Mouse (Mus musculus): ENCODE results near the gene Nap1l3.

Gene Nap1l3

DNA sequence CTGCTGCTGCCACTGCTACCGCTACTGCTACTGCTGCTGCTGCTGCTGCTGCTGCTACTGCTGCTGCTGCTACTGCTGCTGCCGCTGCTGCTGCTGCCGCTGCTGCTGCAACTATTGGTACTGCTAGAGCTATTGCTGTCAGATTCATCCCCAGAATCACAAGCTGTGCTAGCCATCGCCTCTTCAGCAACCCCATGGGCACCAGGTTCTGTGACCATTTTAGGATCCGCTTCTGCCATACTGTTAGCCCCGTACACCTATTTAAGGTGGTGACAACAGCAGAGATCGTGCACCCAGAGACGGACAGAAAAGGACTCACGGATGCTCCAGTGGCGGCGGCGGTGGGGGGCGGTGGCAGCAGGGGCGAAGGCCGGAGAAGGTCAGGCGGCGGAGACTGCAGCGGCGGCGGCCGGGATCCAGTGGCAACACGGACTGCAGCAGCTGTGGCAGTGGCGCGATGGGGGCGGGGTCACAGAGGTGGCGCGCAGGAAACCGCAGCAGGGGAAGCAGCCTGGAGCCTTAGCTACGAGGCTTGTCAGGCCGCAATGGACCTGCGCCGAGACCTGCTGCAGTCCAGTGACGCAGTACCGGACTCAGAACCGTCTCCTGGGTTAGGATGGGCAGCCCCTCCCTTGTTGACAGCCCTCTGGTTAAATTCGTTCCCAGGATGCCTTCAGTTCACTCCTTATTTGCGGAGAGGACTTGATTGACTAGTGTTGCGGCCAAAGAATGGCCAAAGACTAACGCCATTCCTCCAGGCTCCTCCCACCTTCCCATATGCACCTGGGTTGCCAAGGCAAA, at the start of gene Nap1l3:
TSS of gene Nap1l3 (minus strand) at position 621 of the 801 bp plus-strand sequence.
- peak; percentile 60 for DNase-seq (ENCODE audit: low spot score)

DNA sequence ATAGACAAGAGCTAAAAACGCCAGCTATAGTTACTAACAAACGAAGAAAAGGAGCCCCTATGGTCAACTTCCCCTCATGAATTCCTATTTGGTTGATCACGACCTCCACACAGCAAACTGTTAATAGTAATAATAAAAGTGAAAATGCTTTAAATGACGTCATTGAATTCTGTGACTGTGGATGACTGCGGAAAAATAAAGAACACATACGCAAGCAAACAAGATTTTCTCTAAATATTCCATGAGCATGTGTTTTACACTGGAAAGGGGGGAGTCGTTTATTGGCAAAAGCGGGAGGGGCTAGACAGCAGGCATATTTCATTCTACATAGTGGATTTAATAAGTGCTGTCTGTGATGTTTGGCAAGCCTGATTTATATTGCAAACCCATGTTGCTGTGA, 451 bp upstream of the Nap1l3 start:
- no peak for DNase-seq (ENCODE audit: low spot score)
